Mouse (Mus musculus): ENCODE results near the gene Chn1. TPM values are rescaled to one million over a fixed set of nuclear protein-coding genes. Genes with fewer than 3 reads are reported as not detected.

The Chn1 gene
- polyA plus RNA-seq, 1 experiment, result 25.8 TPM

DNA sequence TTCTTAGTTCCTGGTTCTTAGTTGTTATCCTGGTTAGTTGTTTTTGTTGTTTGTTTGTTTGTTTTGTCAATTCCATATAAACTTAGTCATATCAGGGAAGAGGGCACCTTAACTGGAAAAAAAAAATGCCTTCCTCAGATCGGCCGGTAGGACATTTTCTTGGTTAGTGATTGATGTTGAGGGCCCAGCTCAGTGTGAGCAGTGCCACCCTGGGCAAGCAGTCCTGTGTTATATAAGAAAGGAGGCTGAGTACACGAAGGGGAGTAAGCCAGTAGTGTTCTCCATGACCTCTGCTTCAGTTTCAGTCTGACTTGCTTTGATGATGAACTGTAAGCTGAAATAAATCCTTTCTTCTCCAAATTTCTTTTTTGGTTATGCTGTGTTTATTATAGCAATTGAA lies 138.8 kb downstream of the Chn1 start:
- H3K27me3 ChIP-seq (ENCODE audit: control insufficient read depth, insufficient read depth, low read length, poor library complexity, severe bottlenecking), result no peaks in the 10 kb centered on the region
- no peak overlapping the region for H3K27ac ChIP-seq (ENCODE audit: insufficient read depth, low read length)
- no peaks in the 10 kb centered on the region for H3K36me3 ChIP-seq (ENCODE audit: control insufficient read depth, insufficient read depth, low read length, poor library complexity, severe bottlenecking)
- TF ChIP-seq EP300 (IDR thresholded peaks at IDR 0.05; ENCODE audit: insufficient read depth, low read depth, low read length), result no peak
- no peak for TF ChIP-seq CTCF (IDR thresholded peaks at IDR 0.05; ENCODE audit: low read depth, low read length)
- TF ChIP-seq POLR2A (IDR thresholded peaks at IDR 0.05; ENCODE audit: insufficient read depth, low read length), result no peak
- H3K9ac ChIP-seq (ENCODE audit: low read depth, poor library complexity, severe bottlenecking), result no peak overlapping the region
- H3K9me3 ChIP-seq (replicated peaks; ENCODE audit: control insufficient read depth, insufficient read depth, low read length, poor library complexity, severe bottlenecking), result no peaks in the 10 kb centered on the region
- no peak overlapping the region for H3K4me3 ChIP-seq (ENCODE audit: low read depth, low read length)
- H3K4me1 ChIP-seq (ENCODE audit: control insufficient read depth, insufficient read depth, low read length), result no peaks in the 10 kb centered on the region

GRCm38 (mm10) chr2:73631816-73632215 lies 143.3 kb downstream of the Chn1 start:
- H3K4me3 ChIP-seq (ENCODE audit: low read depth, low read length), result no peak overlapping the region
- no peak for TF ChIP-seq CTCF (IDR thresholded peaks at IDR 0.05; ENCODE audit: low read depth, low read length)
- no peaks in the 10 kb centered on the region for H3K9me3 ChIP-seq (replicated peaks; ENCODE audit: control insufficient read depth, insufficient read depth, low read length, poor library complexity, severe bottlenecking)
- no peak overlapping the region for H3K27ac ChIP-seq (ENCODE audit: insufficient read depth, low read length)
- no peaks in the 10 kb centered on the region for H3K36me3 ChIP-seq (ENCODE audit: control insufficient read depth, insufficient read depth, low read length, poor library complexity, severe bottlenecking)
- H3K27me3 ChIP-seq (ENCODE audit: control insufficient read depth, insufficient read depth, low read length, poor library complexity, severe bottlenecking), result no peaks in the 10 kb centered on the region
- H3K4me1 ChIP-seq (ENCODE audit: control insufficient read depth, insufficient read depth, low read length), result no peaks in the 10 kb centered on the region
- no peak overlapping the region for H3K9ac ChIP-seq (ENCODE audit: low read depth, poor library complexity, severe bottlenecking)

- TF ChIP-seq EP300 (IDR thresholded peaks at IDR 0.05; ENCODE audit: insufficient read depth, low read depth, low read length) (no peak), POLR2A (IDR thresholded peaks at IDR 0.05; ENCODE audit: insufficient read depth, low read length) (no peak), CTCF (IDR thresholded peaks at IDR 0.05; ENCODE audit: low read depth, low read length) (no peak)
- H3K4me3 ChIP-seq (ENCODE audit: low read depth, low read length), result no peak overlapping the region
- H3K4me1 ChIP-seq (ENCODE audit: control insufficient read depth, insufficient read depth, low read length), result no peaks in the 10 kb centered on the region
- H3K27ac ChIP-seq (ENCODE audit: insufficient read depth, low read length), result no peak overlapping the region
- no peaks in the 10 kb centered on the region for H3K9me3 ChIP-seq (replicated peaks; ENCODE audit: control insufficient read depth, insufficient read depth, low read length, poor library complexity, severe bottlenecking)
- no peaks in the 10 kb centered on the region for H3K27me3 ChIP-seq (ENCODE audit: control insufficient read depth, insufficient read depth, low read length, poor library complexity, severe bottlenecking)
- no peak overlapping the region for H3K9ac ChIP-seq (ENCODE audit: low read depth, poor library complexity, severe bottlenecking)
- H3K36me3 ChIP-seq (ENCODE audit: control insufficient read depth, insufficient read depth, low read length, poor library complexity, severe bottlenecking), result peaks cover 3% of the 10 kb centered on the region; the same call in 1 of the 2 replicates
Measured at GRCm38 (mm10) chr2:73618486-73619052, 156.6 kb downstream of the Chn1 start.

GRCm38 (mm10) chr2:73616434-73617057 lies 158.6 kb downstream of the Chn1 start:
- no peak overlapping the region for H3K27ac ChIP-seq (ENCODE audit: insufficient read depth, low read length)
- H3K4me1 ChIP-seq (ENCODE audit: control insufficient read depth, insufficient read depth, low read length), result no peaks in the 10 kb centered on the region
- no peaks in the 10 kb centered on the region for H3K9me3 ChIP-seq (replicated peaks; ENCODE audit: control insufficient read depth, insufficient read depth, low read length, poor library complexity, severe bottlenecking)
- H3K27me3 ChIP-seq (ENCODE audit: control insufficient read depth, insufficient read depth, low read length, poor library complexity, severe bottlenecking), result no peaks in the 10 kb centered on the region
- H3K9ac ChIP-seq (ENCODE audit: low read depth, poor library complexity, severe bottlenecking), result no peak overlapping the region
- TF ChIP-seq CTCF (IDR thresholded peaks at IDR 0.05; ENCODE audit: low read depth, low read length), result no peak
- TF ChIP-seq EP300 (IDR thresholded peaks at IDR 0.05; ENCODE audit: insufficient read depth, low read depth, low read length), result no peak
- no peak for TF ChIP-seq POLR2A (IDR thresholded peaks at IDR 0.05; ENCODE audit: insufficient read depth, low read length)
- H3K4me3 ChIP-seq (ENCODE audit: low read depth, low read length), result no peak overlapping the region
- no peaks in the 10 kb centered on the region for H3K36me3 ChIP-seq (ENCODE audit: control insufficient read depth, insufficient read depth, low read length, poor library complexity, severe bottlenecking)

GRCm38 (mm10) chr2:73615456-73615855 lies 159.7 kb downstream of the Chn1 start:
- no peaks in the 10 kb centered on the region for H3K27me3 ChIP-seq (ENCODE audit: control insufficient read depth, insufficient read depth, low read length, poor library complexity, severe bottlenecking)
- no peaks in the 10 kb centered on the region for H3K36me3 ChIP-seq (ENCODE audit: control insufficient read depth, insufficient read depth, low read length, poor library complexity, severe bottlenecking)
- H3K4me3 ChIP-seq (ENCODE audit: low read depth, low read length), result no peak overlapping the region
- H3K27ac ChIP-seq (ENCODE audit: insufficient read depth, low read length), result no peak overlapping the region
- no peaks in the 10 kb centered on the region for H3K4me1 ChIP-seq (ENCODE audit: control insufficient read depth, insufficient read depth, low read length)
- TF ChIP-seq EP300 (IDR thresholded peaks at IDR 0.05; ENCODE audit: insufficient read depth, low read depth, low read length) (no peak), POLR2A (IDR thresholded peaks at IDR 0.05; ENCODE audit: insufficient read depth, low read length) (no peak), CTCF (IDR thresholded peaks at IDR 0.05; ENCODE audit: low read depth, low read length) (no peak)
- no peaks in the 10 kb centered on the region for H3K9me3 ChIP-seq (replicated peaks; ENCODE audit: control insufficient read depth, insufficient read depth, low read length, poor library complexity, severe bottlenecking)
- no peak overlapping the region for H3K9ac ChIP-seq (ENCODE audit: low read depth, poor library complexity, severe bottlenecking)

- Histone ChIP-seq H3K27me3 (ENCODE audit: control insufficient read depth, insufficient read depth, low read length, poor library complexity, severe bottlenecking) (no peaks in the 10 kb centered on the region), H3K9ac (ENCODE audit: low read depth, poor library complexity, severe bottlenecking) (no peak overlapping the region), H3K36me3 (ENCODE audit: control insufficient read depth, insufficient read depth, low read length, poor library complexity, severe bottlenecking) (no peaks in the 10 kb centered on the region), H3K4me1 (ENCODE audit: control insufficient read depth, insufficient read depth, low read length) (no peaks in the 10 kb centered on the region), H3K9me3 (replicated peaks; ENCODE audit: control insufficient read depth, insufficient read depth, low read length, poor library complexity, severe bottlenecking) (no peaks in the 10 kb centered on the region), H3K4me3 (ENCODE audit: low read depth, low read length) (no peak overlapping the region), H3K27ac (ENCODE audit: insufficient read depth, low read length) (no peak overlapping the region)
- no peak for TF ChIP-seq EP300 (IDR thresholded peaks at IDR 0.05; ENCODE audit: insufficient read depth, low read depth, low read length)
- no peak for TF ChIP-seq POLR2A (IDR thresholded peaks at IDR 0.05; ENCODE audit: insufficient read depth, low read length)
Measured at GRCm38 (mm10) chr2:73614303-73614702, 160.8 kb downstream of the Chn1 start.
